ENCODE assay signal across 8 mouse cellular contexts in genomic region chr4:141643118-141643855, GRCm38 (mm10). TPM values are rescaled to one million over a fixed set of nuclear protein-coding genes. Genes with fewer than 3 reads are reported as not detected.
DNase-seq lines count a peak whose midpoint lies in the region; ATAC-seq and TF ChIP-seq lines count a peak whose summit lies in the region.

No protein-coding gene starts in this region.

- ATAC-seq in forebrain, embryonic 16.5 days, result peak; percentile 81
- no peak for ATAC-seq in CD4-positive, CD25-positive, alpha-beta regulatory T cell, adult 4 months
- ATAC-seq in megakaryocyte, adult 5-6 weeks (ENCODE audit: poor library complexity, severe bottlenecking), result no peak

- peak overlapping the region; percentile 29; the same call in 1 of the 2 replicates for H3K9ac ChIP-seq in forebrain, embryonic 16.5 days (replicated peaks; ENCODE audit: low read depth, low read length)

- TF ChIP-seq POLR2A in spleen, adult 2 months (IDR thresholded peaks at IDR 0.05; ENCODE audit: low read depth, low read length), result no peak

- 60% methylated on average over 7 of the region's 7 CpGs for WGBS in spleen, adult 2 months
- WGBS in forebrain, embryonic 16.5 days, result 23% methylated on average over 7 of the region's 7 CpGs
- 61% methylated on average over 7 of the region's 7 CpGs for WGBS in macrophage (ENCODE audit: missing documents)

- no peak overlapping the region for H3K4me3 ChIP-seq in spleen, adult 2 months (ENCODE audit: extremely low read depth, insufficient read depth, insufficient read length)
- no peak overlapping the region for H3K4me3 ChIP-seq in forebrain, embryonic 16.5 days (replicated peaks; ENCODE audit: low read length)
- H3K4me3 ChIP-seq in macrophage (ENCODE audit: inconsistent target), result no peak overlapping the region

- H3K4me2 ChIP-seq in forebrain, embryonic 16.5 days (ENCODE audit: low read length), result no peak overlapping the region

- H3K27me3 ChIP-seq in spleen, adult 2 months (ENCODE audit: control insufficient read depth, insufficient read depth, low read length), result no peaks in the 10 kb centered on the region
- no peaks in the 10 kb centered on the region for H3K27me3 ChIP-seq in forebrain, embryonic 16.5 days (replicated peaks; ENCODE audit: control insufficient read depth, insufficient read depth, low read length)

- no peak for DNase-seq in spleen, adult 2 months (ENCODE audit: low read depth in 1 of 2, low spot score in 2 of 2)
- DNase-seq in spleen, adult 12 weeks (ENCODE audit: low spot score), result no peak
- DNase-seq in heart, postnatal 36 days, result peak; percentile 72 to 78
- peak; percentile 55 to 61 for DNase-seq in layer of hippocampus, adult 8-10 months (ENCODE audit: low spot score in 2 of 2)

- peaks cover 3% of the 10 kb centered on the region for H3K4me1 ChIP-seq in spleen, adult 2 months (ENCODE audit: control insufficient read depth, insufficient read depth, insufficient read length)
- peaks cover 11% of the 10 kb centered on the region for H3K4me1 ChIP-seq in forebrain, embryonic 16.5 days (replicated peaks; ENCODE audit: control insufficient read depth, insufficient read depth, low read length)

- H3K36me3 ChIP-seq in spleen, adult 2 months (ENCODE audit: control insufficient read depth, insufficient read depth, low read length), result peaks cover 5% of the 10 kb centered on the region; the same call in 1 of the 2 replicates
- peaks cover 12% of the 10 kb centered on the region for H3K36me3 ChIP-seq in forebrain, embryonic 16.5 days (ENCODE audit: control insufficient read depth, insufficient read depth)
- peaks cover 45% of the 10 kb centered on the region for H3K36me3 ChIP-seq in macrophage (ENCODE audit: inconsistent target)

- peaks cover 95% of the 10 kb centered on the region for H3K79me2 ChIP-seq in macrophage (ENCODE audit: inconsistent target)

- 0 out of 2 replicates have a peak overlapping the region, but pooled peaks have one; percentile 43 for H3K27ac ChIP-seq in spleen, adult 2 months (ENCODE audit: insufficient read depth, low read length)
- peak overlapping the region; percentile 75 for H3K27ac ChIP-seq in forebrain, embryonic 16.5 days (ENCODE audit: low read length)
- H3K27ac ChIP-seq in macrophage, result peak overlapping the region; percentile 57

- no peak for TF ChIP-seq CTCF in spleen, adult 2 months (IDR thresholded peaks at IDR 0.05; ENCODE audit: extremely low read depth, insufficient read depth, insufficient read length, insufficient replicate concordance)

- H3K9me3 ChIP-seq in forebrain, embryonic 16.5 days (ENCODE audit: control insufficient read depth, low read length), result no peaks in the 10 kb centered on the region

- intact Hi-C loops in heart, postnatal 36 days (cut with DNase I), result no loop called here

RNA-seq across cellular contexts. Expression of gene Slc25a34, which starts 19.7 kb away (rescaled TPM):
- 0.34 and 0.43 TPM in 2 replicates for polyA plus RNA-seq in spleen, adult 2 months (2012; rRNA removed)
- 0.08 TPM in 1 of 2 replicates, not detected in the other for polyA plus RNA-seq in forebrain, embryonic 16.5 days (2015; fragmentation: Nextera tagmentation; extraction: Ambion mirVana)
- 100 to 1,000 TPM; 160 to 170 TPM for total RNA-seq in heart, postnatal 36 days (2021)
- 1 to 10 TPM; 2.9 to 4.5 (median 3.8) TPM for total RNA-seq in layer of hippocampus, adult 8-10 months (2022)
- 1 to 10 TPM in 12 of 26 experiments, under 1 TPM in 10, not detected in 4; 0.26 to 3.6 (median 1.0) TPM for total RNA-seq in macrophage (2018; cell fraction: chromatin; rRNA removed)
- total RNA-seq in macrophage (2018; cell fraction: cytosol; rRNA removed), result under 1 TPM in 9 of 26 experiments, not detected in 17; 0.05 to 0.18 (median 0.07) TPM
- total RNA-seq in macrophage (2018; cell fraction: nucleus; rRNA removed), result 1 to 10 TPM in 8 of 26 experiments, under 1 TPM in 17, not detected in 1; 0.17 to 3.0 (median 0.60) TPM
- polyA plus RNA-seq in macrophage (2018), result 0.09 to 0.17 TPM in 2 of 3 replicates, not detected in the other
- polyA plus RNA-seq in CD4-positive, CD25-positive, alpha-beta regulatory T cell, adult 4 months (2017; shearing (Covaris generic)), result not detected
- total RNA-seq in megakaryocyte, adult 5-6 weeks (2015), result not detected in 2 replicates
- not detected in 2 replicates for total RNA-seq in megakaryocyte, adult 5-6 weeks (2017)

RNA-seq across cellular contexts. Expression of gene Plekhm2, which starts 21.4 kb away (rescaled TPM):
- 48.1 and 51.6 TPM in 2 replicates for polyA plus RNA-seq in spleen, adult 2 months (2012; rRNA removed)
- polyA plus RNA-seq in forebrain, embryonic 16.5 days (2015; fragmentation: Nextera tagmentation; extraction: Ambion mirVana), result 5.0 and 7.0 TPM in 2 replicates
- 100 to 1,000 TPM; 103 to 112 TPM for total RNA-seq in heart, postnatal 36 days (2021)
- total RNA-seq in layer of hippocampus, adult 8-10 months (2022), result 10 to 100 TPM; 89.6 to 98.5 (median 95.2) TPM
- total RNA-seq in macrophage (2018; cell fraction: chromatin; rRNA removed), result 100 to 1,000 TPM; 143 to 432 (median 230) TPM
- total RNA-seq in macrophage (2018; cell fraction: cytosol; rRNA removed), result 10 to 100 TPM; 31.1 to 84.7 (median 52.3) TPM
- 100 to 1,000 TPM in 23 of 26 experiments, 10 to 100 TPM in 3; 82.0 to 320 (median 157) TPM for total RNA-seq in macrophage (2018; cell fraction: nucleus; rRNA removed)
- 44.8 to 76.0 TPM (median 74.2 TPM) in 3 replicates for polyA plus RNA-seq in macrophage (2018)
- 1 to 10 TPM; 2.1 to 3.4 TPM for polyA plus RNA-seq in CD4-positive, CD25-positive, alpha-beta regulatory T cell, adult 4 months (2017; shearing (Covaris generic))
- total RNA-seq in megakaryocyte, adult 5-6 weeks (2015), result 11.1 and 14.9 TPM in 2 replicates
- total RNA-seq in megakaryocyte, adult 5-6 weeks (2017), result 10.4 and 11.1 TPM in 2 replicates

RNA-seq across cellular contexts. Expression of gene Tmem82, which starts 24.9 kb away (rescaled TPM):
- polyA plus RNA-seq in spleen, adult 2 months (2012; rRNA removed), result 0.56 and 0.86 TPM in 2 replicates
- polyA plus RNA-seq in forebrain, embryonic 16.5 days (2015; fragmentation: Nextera tagmentation; extraction: Ambion mirVana), result 0.13 and 0.19 TPM in 2 replicates
- total RNA-seq in heart, postnatal 36 days (2021), result 10 to 100 TPM; 26.1 to 29.2 TPM
- total RNA-seq in layer of hippocampus, adult 8-10 months (2022), result under 1 TPM; 0.47 to 0.87 (median 0.54) TPM
- 10 to 100 TPM in 9 of 26 experiments, 1 to 10 TPM in 17; 1.6 to 19.7 (median 6.3) TPM for total RNA-seq in macrophage (2018; cell fraction: chromatin; rRNA removed)
- total RNA-seq in macrophage (2018; cell fraction: cytosol; rRNA removed), result 1 to 10 TPM; 1.1 to 4.7 (median 1.9) TPM
- 10 to 100 TPM in 10 of 26 experiments, 1 to 10 TPM in 16; 1.8 to 21.2 (median 6.3) TPM for total RNA-seq in macrophage (2018; cell fraction: nucleus; rRNA removed)
- 1.3 to 4.5 TPM (median 2.7 TPM) in 3 replicates for polyA plus RNA-seq in macrophage (2018)
- polyA plus RNA-seq in CD4-positive, CD25-positive, alpha-beta regulatory T cell, adult 4 months (2017; shearing (Covaris generic)), result not detected
- total RNA-seq in megakaryocyte, adult 5-6 weeks (2015), result 0.16 TPM in 1 of 2 replicates, not detected in the other
- 0.26 TPM in 1 of 2 replicates, not detected in the other for total RNA-seq in megakaryocyte, adult 5-6 weeks (2017)

RNA-seq across cellular contexts. Expression of gene Fblim1, which starts 37.4 kb away (rescaled TPM):
- polyA plus RNA-seq in spleen, adult 2 months (2012; rRNA removed), result 8.4 and 10.1 TPM in 2 replicates
- polyA plus RNA-seq in forebrain, embryonic 16.5 days (2015; fragmentation: Nextera tagmentation; extraction: Ambion mirVana), result 18.8 and 27.8 TPM in 2 replicates
- total RNA-seq in heart, postnatal 36 days (2021), result 100 to 1,000 TPM; 231 to 294 TPM
- total RNA-seq in layer of hippocampus, adult 8-10 months (2022), result 1 to 10 TPM in 2 of 4 experiments, under 1 TPM in 2; 0.39 to 4.4 (median 1.9) TPM
- total RNA-seq in macrophage (2018; cell fraction: chromatin; rRNA removed), result 100 to 1,000 TPM in 9 of 26 experiments, 10 to 100 TPM in 16, 1 to 10 TPM in 1; 9.8 to 227 (median 60.4) TPM
- 100 to 1,000 TPM in 25 of 26 experiments, 10 to 100 TPM in 1; 90.3 to 218 (median 142) TPM for total RNA-seq in macrophage (2018; cell fraction: cytosol; rRNA removed)
- total RNA-seq in macrophage (2018; cell fraction: nucleus; rRNA removed), result 100 to 1,000 TPM in 10 of 26 experiments, 10 to 100 TPM in 16; 20.4 to 193 (median 83.3) TPM
- polyA plus RNA-seq in macrophage (2018), result 107 to 177 TPM (median 134 TPM) in 3 replicates
- polyA plus RNA-seq in CD4-positive, CD25-positive, alpha-beta regulatory T cell, adult 4 months (2017; shearing (Covaris generic)), result under 1 TPM in 1 of 2 experiments, not detected in 1; 0.13 TPM
- not detected in 2 replicates for total RNA-seq in megakaryocyte, adult 5-6 weeks (2015)
- not detected in 2 replicates for total RNA-seq in megakaryocyte, adult 5-6 weeks (2017)

RNA-seq across cellular contexts. Expression of gene Rsc1a1, which starts 42.1 kb away (rescaled TPM):
- polyA plus RNA-seq in spleen, adult 2 months (2012; rRNA removed), result 4.4 and 9.2 TPM in 2 replicates
- 0.99 and 1.4 TPM in 2 replicates for polyA plus RNA-seq in forebrain, embryonic 16.5 days (2015; fragmentation: Nextera tagmentation; extraction: Ambion mirVana)
- under 1 TPM in 1 of 2 experiments, not detected in 1; 1.00 TPM for total RNA-seq in heart, postnatal 36 days (2021)
- total RNA-seq in layer of hippocampus, adult 8-10 months (2022), result under 1 TPM in 2 of 4 experiments, not detected in 2; 0.43 to 0.47 TPM
- total RNA-seq in macrophage (2018; cell fraction: chromatin; rRNA removed), result 10 to 100 TPM in 19 of 26 experiments, 1 to 10 TPM in 7; 2.2 to 51.7 (median 19.7) TPM
- total RNA-seq in macrophage (2018; cell fraction: cytosol; rRNA removed), result 10 to 100 TPM in 1 of 26 experiments, 1 to 10 TPM in 24, under 1 TPM in 1; 0.75 to 11.8 (median 5.1) TPM
- total RNA-seq in macrophage (2018; cell fraction: nucleus; rRNA removed), result 10 to 100 TPM in 16 of 26 experiments, 1 to 10 TPM in 9, under 1 TPM in 1; 0.99 to 31.2 (median 14.4) TPM
- polyA plus RNA-seq in macrophage (2018), result 4.2 to 8.9 TPM in 2 of 3 replicates, not detected in the other
- polyA plus RNA-seq in CD4-positive, CD25-positive, alpha-beta regulatory T cell, adult 4 months (2017; shearing (Covaris generic)), result not detected
- total RNA-seq in megakaryocyte, adult 5-6 weeks (2015), result 26.8 and 33.7 TPM in 2 replicates
- 9.5 and 16.2 TPM in 2 replicates for total RNA-seq in megakaryocyte, adult 5-6 weeks (2017)

Comparison
In these comparisons a context has a peak if more than half of its experiments do, and no peak if none do; other contexts are left out.
1. DNase-seq: peak in heart, postnatal 36 days (2 of 2) and layer of hippocampus, adult 8-10 months (2 of 2); none in spleen, adult 2 months (0 of 2) and spleen, adult 12 weeks (single experiment).
2. Peak in every context shown above with its lines, with median percentiles within 50 percentile points of each other: H3K27ac ChIP-seq.